Mouse (Mus musculus): Measurements from ENCODE around the gene Dbndd2. TPM values are rescaled to one million over a fixed set of nuclear protein-coding genes. Genes with fewer than 3 reads are reported as not detected.

Dbndd2 gene
- polyA plus RNA-seq (2012; rRNA removed) (4.0 and 5.8 TPM in 2 replicates), polyA plus RNA-seq (2014; fragmentation: Nextera tagmentation; extraction: Ambion mirVana) (1.4 and 4.0 TPM in 2 replicates)

- Histone ChIP-seq H3K4me1 (replicated peaks; ENCODE audit: control insufficient read depth in 2 of 2, insufficient read depth in 2 of 2, low read length in 1 of 2) (no peaks in the 10 kb centered on the region), H3K4me2 (ENCODE audit: low read depth) (peak within 1 kb of the TSS; percentile 66), H3K27ac (no peak within 1 kb of the TSS), H3K9me3 (ENCODE audit: control insufficient read depth, low read length) (no peaks in the 10 kb centered on the region), H3K9ac (replicated peaks) (no peak within 1 kb of the TSS), H3K36me3 (replicated peaks; ENCODE audit: control insufficient read depth, insufficient read depth, low read depth) (no peaks in the 10 kb centered on the region), H3K27me3 (ENCODE audit: control insufficient read depth, insufficient read depth, low read length) (peaks cover 28% of the 10 kb centered on the region), H3K4me3 (ENCODE audit: insufficient read depth in 1 of 2, low read depth in 2 of 2, low read length in 2 of 2) (peak within 1 kb of the TSS; percentile 36 to 59)
- DNase-seq (ENCODE audit: low read depth in 3 of 3, low spot score in 3 of 3) (no peak), ATAC-seq (ENCODE audit: insufficient read depth) (peak; percentile 31; the same call in 1 of the 2 replicates)
- WGBS (ENCODE audit: insufficient replicate concordance): 4% methylated on average over 26 of the region's 26 CpGs
- TF ChIP-seq CTCF (IDR thresholded peaks at IDR 0.05; ENCODE audit: low read depth): no peak
- TF ChIP-seq EP300 (IDR thresholded peaks at IDR 0.05; ENCODE audit: low read depth): no peak
Measured at GRCm38 (mm10) chr2:164485681-164486257, at the start of gene Dbndd2. Dbndd2 (plus strand) TSS chr2:164486106.

GRCm38 (mm10) chr2:164436215-164436913, 49.5 kb upstream of the Dbndd2 start:
- H3K27me3 ChIP-seq (ENCODE audit: control insufficient read depth, insufficient read depth, low read length): peaks cover 4% of the 10 kb centered on the region
- peaks cover 0 to 10% of the 10 kb centered on the region in 2 experiments; a peak in 2 of 4 replicates for H3K4me1 ChIP-seq (replicated peaks; ENCODE audit: control insufficient read depth in 2 of 2, insufficient read depth in 2 of 2, low read length in 1 of 2)
- H3K27ac ChIP-seq: no peak overlapping the region
- H3K9me3 ChIP-seq (ENCODE audit: control insufficient read depth, low read length): no peaks in the 10 kb centered on the region
- DNase-seq (ENCODE audit: low read depth in 3 of 3, low spot score in 3 of 3) (no peak), ATAC-seq (ENCODE audit: insufficient read depth) (no peak)
- H3K36me3 ChIP-seq (replicated peaks; ENCODE audit: control insufficient read depth, insufficient read depth, low read depth): no peaks in the 10 kb centered on the region
- TF ChIP-seq CTCF (IDR thresholded peaks at IDR 0.05; ENCODE audit: low read depth): no peak
- TF ChIP-seq EP300 (IDR thresholded peaks at IDR 0.05; ENCODE audit: low read depth): no peak
- peak overlapping the region; percentile 21 for H3K4me2 ChIP-seq (ENCODE audit: low read depth)
- WGBS (ENCODE audit: insufficient replicate concordance): 22% methylated on average over 8 of the region's 8 CpGs
- no peak overlapping the region for H3K4me3 ChIP-seq (ENCODE audit: insufficient read depth in 1 of 2, low read depth in 2 of 2, low read length in 2 of 2)
- H3K9ac ChIP-seq (replicated peaks): no peak overlapping the region

DNA sequence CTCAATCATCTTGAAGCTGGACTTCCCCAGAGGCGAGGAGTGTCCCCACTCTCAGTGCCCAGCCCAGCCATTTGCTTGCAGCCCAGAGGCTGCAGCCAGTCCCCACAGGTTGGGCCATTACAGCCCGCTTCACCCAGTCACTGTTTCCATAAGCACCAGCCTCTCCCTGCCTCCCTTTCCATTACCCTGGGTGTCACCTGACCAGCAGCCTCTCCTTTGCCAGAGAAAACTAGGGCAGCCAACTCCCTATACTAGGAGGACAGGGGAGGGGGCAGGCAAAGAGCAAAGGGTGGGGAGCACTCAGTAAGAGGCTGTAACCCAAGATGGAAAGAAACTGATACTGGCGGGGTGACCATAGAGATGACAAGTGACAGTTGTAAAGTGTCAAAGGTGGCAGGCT, 48.9 kb upstream of the Dbndd2 start:
- no peak for TF ChIP-seq EP300 (IDR thresholded peaks at IDR 0.05; ENCODE audit: low read depth)
- no peak for TF ChIP-seq CTCF (IDR thresholded peaks at IDR 0.05; ENCODE audit: low read depth)
- no peaks in the 10 kb centered on the region for H3K36me3 ChIP-seq (replicated peaks; ENCODE audit: control insufficient read depth, insufficient read depth, low read depth)
- no peak overlapping the region for H3K4me3 ChIP-seq (ENCODE audit: insufficient read depth in 1 of 2, low read depth in 2 of 2, low read length in 2 of 2)
- no peaks in the 10 kb centered on the region for H3K9me3 ChIP-seq (ENCODE audit: control insufficient read depth, low read length)
- DNase-seq (ENCODE audit: low read depth in 3 of 3, low spot score in 3 of 3) (no peak), ATAC-seq (ENCODE audit: insufficient read depth) (no peak)
- WGBS (ENCODE audit: insufficient replicate concordance): 32% methylated on average over 3 of the region's 3 CpGs
- peaks cover 0 to 10% of the 10 kb centered on the region in 2 experiments; a peak in 2 of 4 replicates for H3K4me1 ChIP-seq (replicated peaks; ENCODE audit: control insufficient read depth in 2 of 2, insufficient read depth in 2 of 2, low read length in 1 of 2)
- no peak overlapping the region for H3K9ac ChIP-seq (replicated peaks)
- H3K27ac ChIP-seq: no peak overlapping the region
- H3K27me3 ChIP-seq (ENCODE audit: control insufficient read depth, insufficient read depth, low read length): peaks cover 7% of the 10 kb centered on the region
- H3K4me2 ChIP-seq (ENCODE audit: low read depth): peak overlapping the region; percentile 33; the same call in 1 of the 2 replicates

- Histone ChIP-seq H3K27ac (no peak overlapping the region), H3K4me3 (ENCODE audit: insufficient read depth in 1 of 2, low read depth in 2 of 2, low read length in 2 of 2) (no peak overlapping the region), H3K9me3 (ENCODE audit: control insufficient read depth, low read length) (no peaks in the 10 kb centered on the region), H3K4me2 (ENCODE audit: low read depth) (peak overlapping the region; percentile 33), H3K9ac (replicated peaks) (no peak overlapping the region), H3K36me3 (replicated peaks; ENCODE audit: control insufficient read depth, insufficient read depth, low read depth) (no peaks in the 10 kb centered on the region), H3K27me3 (ENCODE audit: control insufficient read depth, insufficient read depth, low read length) (peaks cover 12% of the 10 kb centered on the region), H3K4me1 (replicated peaks; ENCODE audit: control insufficient read depth in 2 of 2, insufficient read depth in 2 of 2, low read length in 1 of 2) (peaks cover 0 to 10% of the 10 kb centered on the region in 2 experiments; a peak in 1 of 4 replicates)
- WGBS (ENCODE audit: insufficient replicate concordance): 40% methylated on average over 6 of the region's 6 CpGs
- DNase-seq (ENCODE audit: low read depth in 3 of 3, low spot score in 3 of 3): no peak
- no peak for TF ChIP-seq EP300 (IDR thresholded peaks at IDR 0.05; ENCODE audit: low read depth)
- no peak for TF ChIP-seq CTCF (IDR thresholded peaks at IDR 0.05; ENCODE audit: low read depth)
- ATAC-seq (ENCODE audit: insufficient read depth): no peak
Measured at GRCm38 (mm10) chr2:164437710-164438109, 48.2 kb upstream of the Dbndd2 start.

GRCm38 (mm10) chr2:164438257-164438656, 47.6 kb upstream of the Dbndd2 start:
- 36% methylated on average over 8 of the region's 8 CpGs for WGBS (ENCODE audit: insufficient replicate concordance)
- H3K9ac ChIP-seq (replicated peaks): no peak overlapping the region

More at GRCm38 (mm10) chr2:164438257-164438656, 47.6 kb upstream of the Dbndd2 start:
- Histone ChIP-seq H3K27ac (no peak overlapping the region), H3K4me3 (ENCODE audit: insufficient read depth in 1 of 2, low read depth in 2 of 2, low read length in 2 of 2) (no peak overlapping the region), H3K4me2 (ENCODE audit: low read depth) (peak overlapping the region; percentile 2; the same call in 1 of the 2 replicates), H3K9me3 (ENCODE audit: control insufficient read depth, low read length) (no peaks in the 10 kb centered on the region), H3K27me3 (ENCODE audit: control insufficient read depth, insufficient read depth, low read length) (peaks cover 18% of the 10 kb centered on the region), H3K4me1 (replicated peaks; ENCODE audit: control insufficient read depth in 2 of 2, insufficient read depth in 2 of 2, low read length in 1 of 2) (peaks cover 0 to 8% of the 10 kb centered on the region in 2 experiments; a peak in 1 of 4 replicates), H3K36me3 (replicated peaks; ENCODE audit: control insufficient read depth, insufficient read depth, low read depth) (no peaks in the 10 kb centered on the region)
- ATAC-seq (ENCODE audit: insufficient read depth): peak; percentile 11; the same call in 1 of the 2 replicates
- TF ChIP-seq EP300 (IDR thresholded peaks at IDR 0.05; ENCODE audit: low read depth) (no peak), CTCF (IDR thresholded peaks at IDR 0.05; ENCODE audit: low read depth) (no peak)
- DNase-seq (ENCODE audit: low read depth in 3 of 3, low spot score in 3 of 3): no peak

Measured in liver, embryonic 14.5 days (tissue).